12 mouse cellular contexts compared by ENCODE assay signal in genomic region chr10:88385758-88386157, GRCm38 (mm10). TPM values are rescaled to one million over a fixed set of nuclear protein-coding genes. Genes with fewer than 3 reads are reported as not detected.
DNase-seq lines count a peak whose midpoint lies in the region; ATAC-seq lines count a peak whose summit lies in the region.
"Had no signal": no experiment of that assay in that cellular context is flagged by ENCODE, and none has a peak within 500 bp of the region (broad histone marks: within the 10 kb centered on the region; RNA-seq: fewer than 3 reads in every experiment).

No protein-coding gene starts in this region.

- peaks cover 35% of the 10 kb centered on the region for H3K4me1 ChIP-seq in lung, embryonic 15.5 days
- H3K4me1 ChIP-seq in liver, embryonic 13.5 days (replicated peaks): peaks cover 66% of the 10 kb centered on the region
- 0 out of 2 replicates have a peak, but pooled peaks cover 4% of the 10 kb centered on the region for H3K4me1 ChIP-seq in stomach, embryonic 15.5 days

- no peak overlapping the region for H3K4me3 ChIP-seq in lung, embryonic 15.5 days
- H3K4me3 ChIP-seq in liver, embryonic 13.5 days (replicated peaks): no peak overlapping the region
- H3K4me3 ChIP-seq in stomach, embryonic 15.5 days (replicated peaks): no peak overlapping the region
- H3K4me3 ChIP-seq: left cerebral cortex, adult 2 months; limb, embryonic 15.5 days had no signal

- ATAC-seq in lung, embryonic 15.5 days (ENCODE audit: borderline replicate concordance, extremely low read depth, low FRiP score, low TSS enrichment): peak; percentile 36; the same call in 1 of the 2 replicates
- peak; percentile 86 for ATAC-seq in liver, embryonic 13.5 days (ENCODE audit: low read depth)
- ATAC-seq in stomach, embryonic 15.5 days (ENCODE audit: insufficient read depth, low FRiP score, low read depth): peak; percentile 29; the same call in 1 of the 2 replicates
- no peak for ATAC-seq in CD4-positive, CD25-positive, alpha-beta regulatory T cell, adult 4 months
- ATAC-seq in monocyte, adult 5-6 weeks (replicated peaks; ENCODE audit: insufficient number of reproducible peaks, low FRiP score, low TSS enrichment, poor library complexity, severe bottlenecking): no peak

- no peaks in the 10 kb centered on the region for H3K27me3 ChIP-seq in lung, embryonic 15.5 days
- H3K27me3 ChIP-seq in liver, embryonic 13.5 days: no peaks in the 10 kb centered on the region
- H3K27me3 ChIP-seq in stomach, embryonic 15.5 days (replicated peaks): no peaks in the 10 kb centered on the region
- H3K27me3 ChIP-seq: limb, embryonic 15.5 days had no signal

- 43% methylated on average over 6 of the region's 6 CpGs for WGBS in lung, embryonic 15.5 days
- 12% methylated on average over 6 of the region's 6 CpGs for WGBS in liver, embryonic 13.5 days (ENCODE audit: insufficient replicate concordance)
- WGBS in stomach, embryonic 15.5 days: 57% methylated on average over 6 of the region's 6 CpGs

- no peak overlapping the region for H3K9ac ChIP-seq in lung, embryonic 15.5 days
- no peak overlapping the region for H3K9ac ChIP-seq in liver, embryonic 13.5 days
- H3K9ac ChIP-seq in stomach, embryonic 15.5 days: no peak overlapping the region
- H3K9ac ChIP-seq: limb, embryonic 15.5 days had no signal

- no peaks in the 10 kb centered on the region for H3K9me3 ChIP-seq in lung, embryonic 15.5 days
- no peaks in the 10 kb centered on the region for H3K9me3 ChIP-seq in liver, embryonic 13.5 days (replicated peaks)
- H3K9me3 ChIP-seq in stomach, embryonic 15.5 days: no peaks in the 10 kb centered on the region
- H3K9me3 ChIP-seq: limb, embryonic 15.5 days had no signal

- DNase-seq in lung, postnatal 14 days: no peak
- DNase-seq in c-Kit-positive CD71-positive TER-119-negative erythroid progenitor cells, embryonic 14.5 days (ENCODE audit: low read depth): peak; percentile 62
- peak; percentile 36 for DNase-seq in liver, embryonic 13.5 days
- DNase-seq: cerebellum, postnatal 25 days; heart, postnatal 36 days; right cerebral cortex, postnatal 4 days had no signal

- no peaks in the 10 kb centered on the region for H3K36me3 ChIP-seq in lung, embryonic 15.5 days
- H3K36me3 ChIP-seq in liver, embryonic 13.5 days: no peaks in the 10 kb centered on the region
- no peaks in the 10 kb centered on the region for H3K36me3 ChIP-seq in stomach, embryonic 15.5 days
- H3K36me3 ChIP-seq: limb, embryonic 15.5 days had no signal

- peak overlapping the region; percentile 48; the same call in 1 of the 2 replicates for H3K27ac ChIP-seq in lung, embryonic 15.5 days
- no peak overlapping the region for H3K27ac ChIP-seq in liver, embryonic 13.5 days
- H3K27ac ChIP-seq in stomach, embryonic 15.5 days: no peak overlapping the region
- H3K27ac ChIP-seq: left cerebral cortex, adult 2 months; limb, embryonic 15.5 days had no signal

- 0 out of 2 replicates have a peak overlapping the region, but pooled peaks have one; percentile 7 for H3K4me2 ChIP-seq in lung, embryonic 15.5 days
- peak overlapping the region; percentile 23; the same call in 1 of the 2 replicates for H3K4me2 ChIP-seq in liver, embryonic 13.5 days
- H3K4me2 ChIP-seq in stomach, embryonic 15.5 days: no peak overlapping the region
- H3K4me2 ChIP-seq: limb, embryonic 15.5 days had no signal

RNA-seq across cellular contexts. Expression of gene Gnptab, which starts 6.8 kb away (rescaled TPM):
- 16.2 and 17.8 TPM in 2 replicates for polyA plus RNA-seq in lung, embryonic 15.5 days (2015; fragmentation: Nextera tagmentation; extraction: Ambion mirVana)
- polyA plus RNA-seq in liver, embryonic 13.5 days (2015; fragmentation: Nextera tagmentation; extraction: Ambion mirVana): 4.0 and 5.3 TPM in 2 replicates
- polyA plus RNA-seq in stomach, embryonic 15.5 days (2015; fragmentation: Nextera tagmentation; extraction: Ambion mirVana): 9.9 and 11.6 TPM in 2 replicates
- 1 to 10 TPM; 4.1 to 6.5 TPM for polyA plus RNA-seq in CD4-positive, CD25-positive, alpha-beta regulatory T cell, adult 4 months (2017; shearing (Covaris generic))
- total RNA-seq in monocyte, adult 5-6 weeks (2017): 28.7 to 62.7 TPM (median 37.0 TPM) in 3 replicates

RNA-seq across cellular contexts. Expression of gene Dram1, which starts 6.9 kb away (rescaled TPM):
- 71.7 and 81.0 TPM in 2 replicates for polyA plus RNA-seq in lung, embryonic 15.5 days (2015; fragmentation: Nextera tagmentation; extraction: Ambion mirVana)
- polyA plus RNA-seq in liver, embryonic 13.5 days (2015; fragmentation: Nextera tagmentation; extraction: Ambion mirVana): 0.77 and 1.00 TPM in 2 replicates
- 6.4 and 7.9 TPM in 2 replicates for polyA plus RNA-seq in stomach, embryonic 15.5 days (2015; fragmentation: Nextera tagmentation; extraction: Ambion mirVana)
- polyA plus RNA-seq in CD4-positive, CD25-positive, alpha-beta regulatory T cell, adult 4 months (2017; shearing (Covaris generic)): under 1 TPM; 0.48 to 0.98 TPM
- 18.8 to 27.0 TPM (median 24.5 TPM) in 3 replicates for total RNA-seq in monocyte, adult 5-6 weeks (2017)

Comparison
In these comparisons a context has a peak if more than half of its experiments do, and no peak if none do; other contexts are left out.
1. ATAC-seq: peak in lung, embryonic 15.5 days (single experiment), liver, embryonic 13.5 days (single experiment) and stomach, embryonic 15.5 days (single experiment); none in CD4-positive, CD25-positive, alpha-beta regulatory T cell, adult 4 months (single experiment) and monocyte, adult 5-6 weeks (single experiment).